Mouse (Mus musculus) small intestine, adult 2 months (tissue): ENCODE results near the gene Dop1b.

Source experiments
- CTCF ChIP-seq: fragments of 200-500 bp; IDR thresholded peaks from 2 replicates; pipeline ENCODE4 v1.5.1; 2012; ENCODE audit warnings: low read depth, mild to moderate bottlenecking, control low read depth, inconsistent platforms, low read length, moderate library complexity, mixed read lengths; ENCODE audit not compliant: insufficient replicate concordance, insufficient read length; ENCODE audit errors: extremely low read depth
- POLR2A ChIP-seq: fragments of 200-500 bp; IDR thresholded peaks from 2 replicates; pipeline ENCODE4 v1.6.1; 2012; ENCODE audit warnings: low read depth, mild to moderate bottlenecking, control low read depth, inconsistent platforms, low read length, moderate library complexity

DNA sequence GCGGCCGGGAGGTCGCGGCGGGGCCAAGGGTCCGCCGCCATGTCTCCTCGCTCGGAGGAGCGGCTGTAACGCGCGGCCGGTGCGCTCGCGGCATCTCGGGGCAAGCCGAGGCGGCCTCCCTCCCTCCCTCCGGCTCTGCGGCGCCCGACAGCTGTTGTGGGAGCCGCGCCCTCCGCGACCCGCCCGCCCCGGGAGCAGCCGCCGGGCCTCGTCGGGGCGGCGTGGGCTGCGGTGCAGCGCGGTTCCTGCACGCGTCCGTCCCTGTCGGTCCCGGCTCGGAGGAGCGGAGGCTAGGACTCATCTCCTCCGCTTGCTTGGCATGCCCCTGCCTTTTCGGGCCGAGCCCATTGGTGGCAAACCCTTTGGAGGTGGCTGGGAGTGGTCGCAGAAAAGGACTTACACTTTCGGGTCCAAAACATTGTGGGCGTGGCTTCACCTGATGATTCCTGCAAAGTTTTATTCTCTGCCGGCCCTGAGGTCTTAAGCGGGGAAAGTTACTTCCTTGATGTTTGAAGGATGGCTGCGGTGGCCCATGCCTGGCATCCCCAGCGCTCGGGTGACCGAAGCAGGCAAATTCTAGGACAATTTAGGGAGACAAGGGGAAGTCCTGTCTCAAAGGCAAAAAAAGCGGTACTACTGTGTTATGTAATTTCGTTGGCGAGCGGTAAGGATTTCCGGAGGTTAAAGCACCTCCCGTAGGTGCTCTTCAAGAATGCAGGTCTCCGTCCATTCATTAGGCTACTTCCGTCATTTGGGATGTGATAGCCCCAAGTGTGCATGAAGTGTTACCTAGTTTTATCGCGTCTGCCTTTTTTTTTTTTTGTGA lies 121.0 kb downstream of the Dop1b start:
- TF ChIP-seq CTCF: no peak
- TF ChIP-seq POLR2A: no peak
